Mouse (Mus musculus) intestine, postnatal 0 days (tissue): ENCODE data around the gene Sec31b. TPM values are rescaled to one million over a fixed set of nuclear protein-coding genes. Genes with fewer than 3 reads are reported as not detected.
A peak's percentile ranks its signal among the peaks of the same experiment; 100 is the strongest.

ENCODE experiments used
- ATAC-seq: fragments of 200-750 bp; cut with Nextera tagmentation; 2 replicates; pipeline ENCODE4 v1.8.0; 2017; ENCODE audit warnings: mild to moderate bottlenecking, moderate TSS enrichment, moderate library complexity
- H3K27ac ChIP-seq: fragments of 300-500 bp; sonication (generic); 2 replicates; pipeline ENCODE4 v1.5.1; 2014; ENCODE audit warnings: mild to moderate bottlenecking, low read depth, low read length, moderate library complexity
- H3K27me3 ChIP-seq: fragments of 300-500 bp; sonication (generic); replicated peaks from 2 replicates; pipeline ENCODE4 v1.6.1; 2014; ENCODE audit warnings: low read length, mixed read lengths; ENCODE audit not compliant: control insufficient read depth, insufficient read depth
- H3K36me3 ChIP-seq: fragments of 300-500 bp; sonication (generic); 2 replicates; pipeline ENCODE4 v1.6.1; 2014; ENCODE audit warnings: mild to moderate bottlenecking, moderate library complexity; ENCODE audit not compliant: control insufficient read depth, insufficient read depth
- H3K4me1 ChIP-seq: fragments of 300-500 bp; sonication (generic); replicated peaks from 2 replicates; pipeline ENCODE4 v1.6.1; 2014; ENCODE audit warnings: antibody characterized with exemption, low read length, mixed read lengths; ENCODE audit not compliant: control insufficient read depth, insufficient read depth
- H3K4me2 ChIP-seq: fragments of 300-500 bp; sonication (generic); replicated peaks from 2 replicates; pipeline ENCODE4 v1.6.1; 2014; ENCODE audit warnings: low read depth, mild to moderate bottlenecking, moderate library complexity
- H3K4me3 ChIP-seq: fragments of 300-500 bp; sonication (generic); 2 replicates; pipeline ENCODE4 v1.5.1; 2014; ENCODE audit warnings: low read depth, low read length
- H3K9ac ChIP-seq: fragments of 300-500 bp; sonication (generic); 2 replicates; pipeline ENCODE4 v1.6.1; 2014; ENCODE audit warnings: mild to moderate bottlenecking, low read depth, low read length
- H3K9me3 ChIP-seq: fragments of 300-500 bp; sonication (generic); 2 replicates; pipeline ENCODE4 v1.6.1; 2016; ENCODE audit warnings: mixed run types; ENCODE audit not compliant: control insufficient read depth
- CTCF ChIP-seq: sonication (generic); IDR thresholded peaks from 2 replicates; pipeline ENCODE4 v1.5.1; 2016; ENCODE audit warnings: low read depth, mild to moderate bottlenecking, control low read depth, antibody characterized with exemption, moderate library complexity
- WGBS: fragments of 180-500 bp; shearing (Covaris S2); extraction: QIAGEN DNeasy Blood & Tissue Kit; methylation state at CpG from one replicate; pipeline ENCODE4 v1.1.7; 2014; 5-methylcytosine and 5-hydroxymethylcytosine counted together
- polyA plus RNA-seq: library from polyadenylated mRNA; unstranded; fragments of >200 nt; fragmentation: Nextera tagmentation; extraction: Ambion mirVana; gene quantifications from 2 replicates; pipeline ENCODE4 v1.2.1, GENCODE M21; 2015

Sec31b gene
- polyA plus RNA-seq, 1 experiment from 2014 or later = 0.12 TPM

- Histone ChIP-seq H3K9ac (no peak overlapping the region), H3K27ac (no peak overlapping the region), H3K4me2 (no peak overlapping the region), H3K27me3 (0 out of 2 replicates have a peak, but pooled peaks cover 4% of the 10 kb centered on the region), H3K4me3 (no peak overlapping the region), H3K9me3 (no peaks in the 10 kb centered on the region), H3K4me1 (no peaks in the 10 kb centered on the region), H3K36me3 (no peaks in the 10 kb centered on the region)
- TF ChIP-seq CTCF = peak; percentile 100
- WGBS = 37% methylated on average over 9 of the region's 9 CpGs
- peak; percentile 70 for ATAC-seq
These were observed 37.1 kb upstream of the Sec31b start for GRCm38 (mm10) chr19:44582638-44583309.

GRCm38 (mm10) chr19:44582103-44582502 is 36.4 kb upstream of the Sec31b start:
- Histone ChIP-seq H3K9me3 (no peaks in the 10 kb centered on the region), H3K4me2 (no peak overlapping the region), H3K4me1 (no peaks in the 10 kb centered on the region), H3K4me3 (no peak overlapping the region), H3K9ac (no peak overlapping the region), H3K27me3 (0 out of 2 replicates have a peak, but pooled peaks cover 4% of the 10 kb centered on the region), H3K27ac (no peak overlapping the region), H3K36me3 (no peaks in the 10 kb centered on the region)
- no peak for TF ChIP-seq CTCF
- WGBS = 68% methylated on average over 10 of the region's 10 CpGs
- ATAC-seq = no peak

- Histone ChIP-seq H3K4me1 (no peaks in the 10 kb centered on the region), H3K4me2 (no peak overlapping the region), H3K27me3 (no peaks in the 10 kb centered on the region), H3K4me3 (no peak overlapping the region), H3K9me3 (no peaks in the 10 kb centered on the region), H3K27ac (no peak overlapping the region), H3K36me3 (peaks cover 16% of the 10 kb centered on the region), H3K9ac (no peak overlapping the region)
- 67% methylated on average over 1 of the region's 1 CpGs for WGBS
- no peak for ATAC-seq
- TF ChIP-seq CTCF = no peak
These were observed 32.4 kb upstream of the Sec31b start for GRCm38 (mm10) chr19:44578038-44578437.

- no peak for ATAC-seq
- H3K9me3 ChIP-seq = no peaks in the 10 kb centered on the region
- peaks cover 34% of the 10 kb centered on the region for H3K36me3 ChIP-seq
- no peak overlapping the region for H3K27ac ChIP-seq
- no peak overlapping the region for H3K4me2 ChIP-seq
- H3K4me3 ChIP-seq = no peak overlapping the region
- H3K27me3 ChIP-seq = no peaks in the 10 kb centered on the region
- H3K9ac ChIP-seq = no peak overlapping the region
- TF ChIP-seq CTCF = no peak
- 63% methylated on average over 7 of the region's 7 CpGs for WGBS
- no peaks in the 10 kb centered on the region for H3K4me1 ChIP-seq
These were observed 30.6 kb upstream of the Sec31b start for GRCm38 (mm10) chr19:44576275-44576674.

GRCm38 (mm10) chr19:44567763-44568162 is 22.1 kb upstream of the Sec31b start:
- Histone ChIP-seq H3K4me1 (0 out of 2 replicates have a peak, but pooled peaks cover 9% of the 10 kb centered on the region), H3K9ac (no peak overlapping the region), H3K36me3 (peaks cover 74% of the 10 kb centered on the region), H3K27ac (no peak overlapping the region), H3K4me3 (no peak overlapping the region), H3K27me3 (no peaks in the 10 kb centered on the region), H3K9me3 (no peaks in the 10 kb centered on the region), H3K4me2 (no peak overlapping the region)
- ATAC-seq = no peak
- WGBS = 77% methylated on average over 3 of the region's 3 CpGs
- no peak for TF ChIP-seq CTCF

GRCm38 (mm10) chr19:44564006-44564405 is 18.3 kb upstream of the Sec31b start:
- H3K27ac ChIP-seq = no peak overlapping the region
- WGBS = 87% methylated on average over 14 of the region's 14 CpGs

More at GRCm38 (mm10) chr19:44564006-44564405, 18.3 kb upstream of the Sec31b start:
- no peak for TF ChIP-seq CTCF
- Histone ChIP-seq H3K27me3 (no peaks in the 10 kb centered on the region), H3K9ac (no peak overlapping the region), H3K9me3 (no peaks in the 10 kb centered on the region), H3K4me2 (peak overlapping the region; percentile 74), H3K4me1 (0 out of 2 replicates have a peak, but pooled peaks cover 9% of the 10 kb centered on the region), H3K4me3 (no peak overlapping the region), H3K36me3 (peaks cover 37% of the 10 kb centered on the region)
- no peak for ATAC-seq
